Mouse (Mus musculus) thymus, postnatal 4 days (tissue): ENCODE results near the gene Mup20.
A peak's percentile ranks its signal among the peaks of the same experiment; 100 is the strongest.
"Not testable (repeated sequence)": the region's sequence is repeated elsewhere in the genome, so short reads cannot be mapped to it uniquely, and the experiment has no call there.

Experiments used
- DNase-seq: peaks from one replicate; pipeline ENCODE4 v3.0.0; 2021

Mup20 gene

GRCm38 (mm10) chr4:62054058-62054457 is at the start of gene Mup20:
TSS of gene Mup20 (minus strand) at chr4:62054158.
- DNase-seq: not testable (repeated sequence)

GRCm38 (mm10) chr4:62103366-62103765 is 49.4 kb upstream of the Mup20 start:
- peak; percentile 24 for DNase-seq

- no peak for DNase-seq
These were observed 34.0 kb upstream of the Mup20 start for GRCm38 (mm10) chr4:62087953-62088352.

GRCm38 (mm10) chr4:62087241-62087640 is 33.3 kb upstream of the Mup20 start, which contains the start of gene Mup3:
TSS of gene Mup3 (minus strand) at chr4:62087342.
- no peak for DNase-seq

GRCm38 (mm10) chr4:62082755-62083154 is 28.8 kb upstream of the Mup20 start:
- no peak for DNase-seq

- DNase-seq: no peak
These were observed 21.2 kb upstream of the Mup20 start for GRCm38 (mm10) chr4:62075126-62075525.

- DNase-seq: not testable (repeated sequence)
These were observed 822 bp upstream of the Mup20 start for GRCm38 (mm10) chr4:62054780-62055179.

GRCm38 (mm10) chr4:62026281-62026680 is 27.7 kb downstream of the Mup20 start:
- no peak for DNase-seq

- no peak for DNase-seq
These were observed 29.6 kb downstream of the Mup20 start for GRCm38 (mm10) chr4:62024256-62024959.

- DNase-seq: no peak
These were observed 30.3 kb downstream of the Mup20 start for GRCm38 (mm10) chr4:62023646-62024045.

- no peak for DNase-seq
These were observed 30.8 kb downstream of the Mup20 start for GRCm38 (mm10) chr4:62023120-62023519.

GRCm38 (mm10) chr4:62020511-62020910 is 33.4 kb downstream of the Mup20 start:
- not testable (repeated sequence) for DNase-seq
